Mouse (Mus musculus) 416B (cell line): ENCODE results near the gene Zdhhc1.

ENCODE experiments used
- DNase-seq: peaks from one replicate; pipeline ENCODE4 v3.0.0; 2011; ENCODE audit warnings: low read depth

Gene Zdhhc1

DNA sequence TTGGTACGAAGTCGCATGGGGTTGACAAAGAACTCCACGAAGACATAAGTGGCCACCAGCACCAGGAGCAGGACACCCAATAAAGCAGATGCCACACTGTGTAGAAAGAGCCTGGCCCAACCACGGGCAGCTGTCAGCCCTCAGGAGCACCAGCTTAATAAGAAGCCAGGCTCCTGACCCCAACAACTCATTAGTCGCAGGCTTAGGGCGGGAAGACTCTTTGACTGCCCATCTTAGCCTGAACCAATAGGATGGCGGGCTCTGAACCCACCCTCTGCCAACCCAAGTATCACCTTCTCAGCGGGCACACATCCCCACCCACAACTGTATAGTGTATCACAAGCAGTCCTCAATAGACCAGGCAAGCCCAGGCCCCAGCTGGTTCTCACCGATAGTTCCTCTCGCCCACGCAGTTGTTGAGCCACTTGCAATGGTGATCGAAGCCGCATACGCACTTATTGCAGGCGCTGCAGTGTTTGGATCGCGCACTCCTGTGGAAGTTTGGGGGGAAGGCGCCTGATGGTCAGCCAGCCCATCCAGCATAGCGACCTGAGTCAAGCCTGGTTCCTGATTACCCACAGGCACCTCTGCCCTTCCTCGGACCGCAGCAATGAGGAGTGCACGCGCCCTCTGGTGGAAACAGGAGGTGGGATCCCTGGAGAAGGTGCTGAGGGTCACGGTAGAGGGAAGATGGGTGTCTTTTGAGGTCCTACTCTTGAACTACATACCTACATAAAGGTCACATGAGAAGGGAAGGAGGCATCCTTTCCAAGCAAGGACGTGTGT, 19.9 kb downstream of the Zdhhc1 start:
- DNase-seq = peak; percentile 34

DNA sequence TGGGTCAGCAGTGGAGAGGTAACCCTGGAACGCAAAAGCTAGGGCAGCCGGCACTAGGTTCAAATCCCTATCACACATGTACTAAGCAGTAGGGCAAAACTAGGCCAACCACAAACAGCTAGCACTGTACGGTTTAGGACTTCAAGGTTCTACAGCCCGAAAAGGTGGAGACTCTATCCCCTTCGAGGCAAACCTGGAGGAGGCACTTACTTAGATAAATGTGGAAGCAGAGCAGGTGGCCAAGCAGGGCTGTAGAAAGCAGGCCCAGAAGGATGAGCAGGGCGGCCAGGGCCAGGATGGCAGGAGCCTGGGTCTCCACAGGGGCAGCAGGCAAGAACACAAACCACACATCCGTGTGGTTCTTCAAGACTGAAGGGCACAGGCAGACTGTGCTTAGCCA, 20.5 kb downstream of the Zdhhc1 start:
- no peak for DNase-seq

GRCm38 (mm10) chr8:105475742-105476141, 21.0 kb downstream of the Zdhhc1 start:
- DNase-seq = no peak

DNA sequence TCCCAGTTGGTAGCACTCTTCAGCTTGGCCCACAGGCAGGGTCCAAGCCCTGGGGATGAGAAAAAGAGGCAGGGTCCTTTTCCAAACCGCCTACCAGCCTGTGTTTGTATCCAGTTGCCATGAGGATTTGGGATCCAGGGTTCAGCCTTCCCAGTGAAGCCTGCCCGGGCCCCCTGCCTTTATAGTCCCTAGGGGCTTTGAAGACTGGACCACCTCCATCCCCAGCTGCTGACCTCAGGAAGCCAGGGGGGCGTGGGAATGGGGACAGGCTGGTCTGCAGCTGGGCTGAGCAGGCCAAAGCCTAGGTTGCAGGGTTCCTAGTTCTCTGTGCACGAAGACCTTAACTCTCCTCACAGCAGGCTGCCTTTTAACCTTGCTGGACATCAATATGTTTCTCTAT, 21.4 kb downstream of the Zdhhc1 start:
- no peak for DNase-seq

DNA sequence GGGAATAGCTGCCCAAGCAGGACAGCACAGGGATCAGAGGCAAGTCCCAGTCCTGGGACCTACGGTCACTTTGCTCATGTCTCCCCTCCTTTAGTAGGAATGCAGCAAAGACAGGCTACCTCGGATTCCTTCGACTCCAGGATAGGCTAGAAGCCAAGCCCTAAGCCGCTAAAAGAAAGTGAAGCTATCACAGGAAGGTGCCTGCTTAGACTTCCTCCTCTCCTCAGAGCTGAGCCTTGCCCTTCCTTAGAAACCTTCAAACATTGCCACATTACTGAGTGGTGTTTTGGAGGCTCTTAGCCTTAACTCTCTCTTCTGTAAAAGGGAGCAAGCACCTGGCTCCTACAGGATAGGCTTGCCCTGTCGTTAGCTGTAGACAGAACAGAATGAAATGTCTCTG, 22.0 kb downstream of the Zdhhc1 start:
- no peak for DNase-seq

GRCm38 (mm10) chr8:105473816-105474606, 22.7 kb downstream of the Zdhhc1 start:
- DNase-seq = no peak

- no peak for DNase-seq
Measured at GRCm38 (mm10) chr8:105472983-105473382, 23.7 kb downstream of the Zdhhc1 start.

- DNase-seq = no peak
Measured at GRCm38 (mm10) chr8:105472414-105472932, 24.2 kb downstream of the Zdhhc1 start.

DNA sequence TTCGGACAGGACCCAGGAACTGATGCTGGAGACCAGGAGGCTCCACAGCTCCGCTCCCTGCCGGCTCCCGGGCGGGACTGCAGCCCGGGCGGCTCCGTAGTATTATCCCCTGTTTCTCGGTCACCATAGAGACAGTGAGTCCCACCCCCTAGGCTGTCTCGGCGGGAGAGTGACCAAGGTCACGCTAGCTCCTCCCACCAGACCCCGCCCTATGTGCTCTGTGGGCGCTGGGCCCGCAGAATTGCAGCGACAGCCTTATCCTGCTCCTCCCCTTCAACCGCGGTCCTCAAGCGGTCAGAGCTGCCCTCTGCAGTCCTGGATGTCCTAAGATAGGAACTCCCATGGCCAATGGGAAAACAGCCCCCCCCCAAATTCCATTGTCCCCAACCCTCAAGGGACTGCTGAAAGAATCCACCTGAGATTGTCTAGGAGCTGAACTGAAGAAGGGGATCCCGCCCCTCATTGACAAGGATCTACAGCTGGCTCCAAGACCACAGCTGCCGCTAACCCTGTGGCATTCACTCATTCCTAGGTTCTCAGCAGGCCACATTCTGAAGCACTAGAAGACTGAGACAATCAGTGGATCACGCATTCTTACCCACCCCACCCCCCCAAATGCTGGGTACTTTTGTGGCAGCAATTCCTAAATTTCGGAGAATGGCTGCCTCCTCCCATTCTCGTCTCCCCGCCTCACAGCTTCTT, 25.2 kb downstream of the Zdhhc1 start, which contains the start of gene Tppp3:
Tppp3 (minus strand) TSS at position 213 of the 702 bp plus-strand sequence.
- no peak for DNase-seq

- no peak for DNase-seq
Measured at GRCm38 (mm10) chr8:105470681-105471313, 25.9 kb downstream of the Zdhhc1 start.

DNA sequence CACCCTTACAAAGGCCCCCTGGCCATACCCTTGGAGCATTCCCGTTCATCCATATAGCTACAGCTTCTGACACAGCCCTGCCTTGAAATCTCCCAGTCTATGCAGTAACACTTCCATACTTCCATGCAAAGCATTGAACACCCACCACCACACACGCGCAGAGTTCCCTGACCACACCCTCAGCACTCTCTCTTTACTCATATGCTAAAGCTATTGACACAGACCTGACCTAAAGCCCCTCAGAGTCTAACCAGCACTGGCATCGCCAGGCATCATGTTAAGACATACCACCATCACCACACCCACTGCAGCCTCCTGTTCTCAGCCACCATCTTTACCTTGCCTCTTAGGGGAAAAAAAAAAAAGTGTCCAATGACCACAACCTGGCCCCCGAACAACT, 26.4 kb downstream of the Zdhhc1 start:
- DNase-seq = no peak

DNA sequence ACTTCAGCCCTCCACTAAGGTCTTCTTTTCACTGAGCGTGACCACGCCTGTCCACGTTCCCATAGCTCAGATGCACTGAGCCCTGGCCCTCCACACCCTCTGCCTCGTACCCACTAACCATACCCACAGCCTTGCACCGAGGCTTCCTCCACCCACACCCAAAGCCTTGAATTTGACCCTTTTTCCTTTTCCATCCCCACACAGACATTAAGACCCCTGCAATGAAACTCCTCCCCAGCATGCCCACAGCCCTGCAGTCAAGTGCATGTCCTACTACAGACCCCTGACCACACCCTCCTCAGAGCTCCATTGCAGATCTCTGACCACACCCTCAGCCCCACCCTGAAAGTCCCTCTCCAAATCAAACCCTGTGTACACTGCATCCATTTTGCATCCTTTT, 26.9 kb downstream of the Zdhhc1 start:
- no peak for DNase-seq

GRCm38 (mm10) chr8:105469041-105469695, 27.5 kb downstream of the Zdhhc1 start:
- no peak for DNase-seq

GRCm38 (mm10) chr8:105468002-105468720, 28.5 kb downstream of the Zdhhc1 start:
- DNase-seq = no peak

GRCm38 (mm10) chr8:105467396-105467985, 29.2 kb downstream of the Zdhhc1 start:
- no peak for DNase-seq

DNA sequence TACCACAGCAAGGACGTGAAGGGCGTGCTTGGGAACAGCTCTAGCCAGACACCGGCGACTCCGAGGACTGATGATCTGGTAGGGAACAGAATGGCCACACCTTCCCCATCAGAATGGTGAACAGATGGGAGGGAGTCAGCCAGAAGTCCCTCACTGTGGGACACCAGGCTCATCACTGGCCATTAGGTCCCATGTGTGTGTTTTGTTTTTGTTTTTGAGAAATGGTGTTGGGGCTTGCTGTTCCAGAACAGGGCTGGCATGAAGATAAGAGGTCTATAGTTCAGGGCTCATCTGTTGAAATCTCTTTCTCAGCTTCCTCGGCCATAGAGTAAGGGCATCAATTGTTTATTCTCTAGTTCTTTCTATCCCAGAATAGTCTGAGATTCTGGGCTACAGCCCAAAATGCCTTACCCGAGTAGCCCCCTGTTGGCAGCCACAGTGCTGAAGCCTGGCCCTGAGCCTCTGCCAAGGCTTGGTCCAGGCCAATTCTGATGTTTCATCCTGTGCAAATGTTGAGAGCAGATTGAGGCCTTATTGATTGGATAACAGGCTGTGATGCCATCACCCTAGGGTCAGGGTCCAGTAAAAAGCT, 29.9 kb downstream of the Zdhhc1 start:
- DNase-seq = no peak

DNA sequence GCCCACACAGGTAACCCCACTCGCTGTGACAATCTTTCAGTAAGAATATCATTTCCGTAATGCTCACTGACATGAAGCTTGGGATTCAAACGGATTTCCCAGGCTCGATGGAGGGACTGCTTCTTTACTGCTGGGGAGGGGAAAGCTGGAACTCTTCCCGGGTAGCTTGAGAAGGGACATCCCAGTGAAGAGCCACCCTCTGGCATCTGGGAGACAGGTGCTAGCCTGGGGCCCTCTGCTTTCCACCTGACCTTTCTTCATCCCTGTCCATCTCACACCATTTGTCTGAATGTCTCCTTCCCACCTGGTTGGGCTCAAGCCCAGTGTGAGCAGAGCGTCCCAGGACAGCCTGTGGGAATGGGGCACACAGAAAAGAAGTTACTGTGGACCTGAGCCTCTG, 30.5 kb downstream of the Zdhhc1 start:
- DNase-seq = no peak

DNA sequence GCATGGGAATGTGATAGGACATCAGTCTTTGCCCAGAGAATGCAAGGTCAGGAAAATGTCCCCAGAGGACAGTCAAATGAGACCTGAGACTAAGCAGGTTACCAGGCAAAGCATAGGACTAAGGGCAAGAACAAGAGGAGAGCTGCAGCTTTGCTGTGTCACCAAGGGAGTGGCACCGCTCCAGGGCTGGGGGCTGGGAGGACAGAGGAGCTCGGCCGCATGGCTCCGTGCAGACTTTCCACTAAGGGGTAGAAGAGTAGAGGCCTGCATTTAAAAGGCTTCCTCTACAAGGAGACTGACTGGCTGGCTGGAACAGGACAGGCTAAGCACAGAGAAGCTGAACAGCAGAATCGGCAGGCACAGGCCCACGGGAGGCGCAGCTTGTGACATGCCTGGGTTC, 32.1 kb downstream of the Zdhhc1 start:
- DNase-seq = no peak

- DNase-seq = no peak
Measured at GRCm38 (mm10) chr8:105461085-105461803, 35.5 kb downstream of the Zdhhc1 start.
